Mouse (Mus musculus) R1 (cell line): ENCODE measurements at regions not wholly inside any gene's neighbourhood (a gene's known extent, or its start where the extent isn't known, plus 50 kb on each side); places are given as distances from the start of the nearest gene placed in this dataset.

Source experiments
- DNase-seq: peaks from one replicate; pipeline ENCODE4 v3.0.0-alpha.2; 2018; ENCODE audit warnings: low read depth, low spot score

DNA sequence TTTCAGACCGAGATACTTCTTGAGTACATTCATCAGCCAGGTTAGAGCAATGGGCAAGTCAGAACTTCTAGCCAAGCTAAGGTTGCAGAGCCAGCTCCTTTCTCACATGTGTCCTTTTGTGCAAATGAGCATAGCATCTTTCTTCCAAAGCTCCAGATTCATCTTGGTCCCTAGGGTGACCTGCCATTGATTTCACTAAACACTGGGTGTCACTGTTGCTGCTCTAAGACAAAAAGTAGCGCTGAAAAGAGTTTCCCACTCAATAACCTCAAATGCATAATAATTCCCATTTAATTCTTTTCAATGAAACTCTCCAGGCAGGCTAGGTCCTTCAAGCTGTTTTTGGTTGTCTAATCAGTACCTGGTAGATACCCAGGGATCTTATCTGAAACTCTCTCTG, 688.6 kb upstream of the BB014433 start:
- DNase-seq: peak; percentile 10

GRCm38 (mm10) chr8:15731324-15731723, 685.4 kb upstream of the BB014433 start:
- DNase-seq: no peak

DNA sequence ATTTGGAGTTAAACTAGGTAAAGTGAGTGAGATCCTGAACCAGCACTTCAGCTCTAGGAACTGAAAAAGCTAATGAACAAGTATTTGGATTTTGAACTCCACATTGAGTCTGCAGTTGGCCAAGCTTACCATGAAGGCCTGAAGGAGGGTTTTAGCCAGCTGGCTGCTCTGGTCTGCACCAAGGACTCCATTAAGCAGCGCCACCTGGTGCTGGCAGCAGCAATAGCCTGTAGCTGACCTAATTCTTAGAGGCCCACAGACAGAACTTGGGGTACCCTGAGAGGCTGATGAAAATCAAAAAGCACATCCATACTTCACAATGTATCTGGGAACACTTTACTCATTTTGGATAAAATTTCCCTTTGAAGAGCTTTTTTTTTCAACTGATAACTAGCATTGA, 683.2 kb upstream of the BB014433 start:
- peak; percentile 33 for DNase-seq

- no peak for DNase-seq
These were observed 680.4 kb upstream of the BB014433 start for GRCm38 (mm10) chr8:15726310-15726709.
